Mouse (Mus musculus) kidney, adult 18-20 months (tissue): ENCODE measurements around the gene Fxyd7.
A peak's percentile ranks its signal among the peaks of the same experiment; 100 is the strongest.

Experiments
- DNase-seq: peaks from one replicate; pipeline ENCODE4 v3.0.0; 2021

Fxyd7 gene

GRCm38 (mm10) chr7:31049846-31050281, 1.4 kb downstream of the Fxyd7 start:
- no peak for DNase-seq

- no peak for DNase-seq
Measured at GRCm38 (mm10) chr7:31049135-31049845, 2.0 kb downstream of the Fxyd7 start.

GRCm38 (mm10) chr7:31042431-31042910, 8.8 kb downstream of the Fxyd7 start, which contains the start of gene Fxyd5:
Gene Fxyd5 (minus strand): TSS chr7:31042481.
- no peak for DNase-seq

- DNase-seq: peak; percentile 53
Measured at GRCm38 (mm10) chr7:31041662-31042315, 9.5 kb downstream of the Fxyd7 start.

- DNase-seq: no peak
Measured at GRCm38 (mm10) chr7:31041023-31041407, 10.3 kb downstream of the Fxyd7 start.

- no peak for DNase-seq
Measured at GRCm38 (mm10) chr7:31040281-31041022, 10.8 kb downstream of the Fxyd7 start.

GRCm38 (mm10) chr7:31039011-31039410, 12.3 kb downstream of the Fxyd7 start:
- DNase-seq: no peak

GRCm38 (mm10) chr7:31037675-31038074, 13.6 kb downstream of the Fxyd7 start:
- DNase-seq: no peak

- no peak for DNase-seq
Measured at GRCm38 (mm10) chr7:31036917-31037316, 14.3 kb downstream of the Fxyd7 start.

GRCm38 (mm10) chr7:31035291-31035690, 16.0 kb downstream of the Fxyd7 start:
- no peak for DNase-seq

GRCm38 (mm10) chr7:31034789-31035188, 16.5 kb downstream of the Fxyd7 start:
- DNase-seq: no peak

- DNase-seq: no peak
Measured at GRCm38 (mm10) chr7:31033409-31034165, 17.7 kb downstream of the Fxyd7 start.

- DNase-seq: no peak
Measured at GRCm38 (mm10) chr7:31031731-31032130, 19.5 kb downstream of the Fxyd7 start.

- no peak for DNase-seq
Measured at GRCm38 (mm10) chr7:31030717-31031116, 20.6 kb downstream of the Fxyd7 start.

GRCm38 (mm10) chr7:31028609-31029008, 22.7 kb downstream of the Fxyd7 start:
- no peak for DNase-seq

- no peak for DNase-seq
Measured at GRCm38 (mm10) chr7:31017104-31017901, 34.0 kb downstream of the Fxyd7 start.

- DNase-seq: no peak
Measured at GRCm38 (mm10) chr7:31012971-31013370, 38.3 kb downstream of the Fxyd7 start.

GRCm38 (mm10) chr7:31008889-31009288, 42.4 kb downstream of the Fxyd7 start:
- no peak for DNase-seq

- DNase-seq: no peak
Measured at GRCm38 (mm10) chr7:31008175-31008574, 43.1 kb downstream of the Fxyd7 start.

- no peak for DNase-seq
Measured at GRCm38 (mm10) chr7:31007775-31008174, 43.5 kb downstream of the Fxyd7 start.

- DNase-seq: peak; percentile 18
Measured at GRCm38 (mm10) chr7:31002650-31003049, 48.6 kb downstream of the Fxyd7 start.

GRCm38 (mm10) chr7:31000505-31001020, 50.7 kb downstream of the Fxyd7 start:
- DNase-seq: peak; percentile 40
